Mouse (Mus musculus): ENCODE measurements around the gene Theg.

DNA sequence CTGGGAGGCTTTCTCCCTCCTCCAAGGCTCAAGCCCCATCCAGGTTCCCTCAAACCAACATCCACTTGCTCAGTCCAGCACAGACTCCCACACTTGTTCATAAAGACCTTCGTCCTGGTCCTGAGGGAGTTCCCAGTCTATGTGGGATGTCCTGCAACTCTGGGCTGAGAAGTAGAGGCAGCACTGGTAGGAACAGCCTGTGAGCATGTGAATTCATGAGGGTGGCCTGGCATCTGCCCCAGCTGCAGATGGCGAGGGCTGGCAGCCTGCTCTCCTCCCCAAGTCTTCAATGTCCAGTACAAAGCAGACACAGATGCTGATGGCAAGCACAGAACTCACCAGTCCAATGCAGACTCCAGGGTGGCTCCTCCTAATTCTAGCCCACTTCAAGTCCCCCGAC is 48.8 kb downstream of the Theg start:
- no peak for TF ChIP-seq GATA1 (IDR thresholded peaks at IDR 0.05; ENCODE audit: low read length)
- TF ChIP-seq TAL1 (IDR thresholded peaks at IDR 0.05; ENCODE audit: low read length): no peak

Data from erythroblast, embryonic 14.5 days (primary cell).